Mouse (Mus musculus): ENCODE measurements around the gene Hdac8.

DNA sequence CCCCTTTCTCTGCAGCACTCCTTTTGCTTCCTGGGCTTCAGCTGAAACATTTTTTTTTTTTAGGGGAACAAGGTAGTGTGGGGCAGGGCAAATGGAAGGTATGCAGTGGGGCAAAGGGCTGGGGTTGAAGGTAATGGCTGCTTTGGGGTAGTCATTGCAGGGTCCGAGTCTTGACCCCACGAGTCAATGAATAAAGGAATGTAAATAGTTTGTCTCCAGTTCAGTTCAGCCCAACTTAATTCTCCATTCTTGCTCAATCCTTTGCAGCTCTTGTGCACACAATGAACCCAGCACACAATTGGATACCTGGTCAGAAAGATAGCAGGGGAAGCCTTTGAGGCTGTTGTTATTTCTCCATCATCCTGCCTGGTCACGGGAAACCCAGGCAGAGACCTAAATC is 194.0 kb downstream of the Hdac8 start:
- TF ChIP-seq CTCF (IDR thresholded peaks at IDR 0.05; ENCODE audit: insufficient read depth, low read depth, low read length), result no peak
- no peak for TF ChIP-seq POLR2A (IDR thresholded peaks at IDR 0.05; ENCODE audit: insufficient read depth, low read depth, low read length)

Measured in olfactory bulb, adult 2 months (tissue).